Mouse (Mus musculus): ENCODE data around the gene Zdhhc17.

Gene Zdhhc17

DNA sequence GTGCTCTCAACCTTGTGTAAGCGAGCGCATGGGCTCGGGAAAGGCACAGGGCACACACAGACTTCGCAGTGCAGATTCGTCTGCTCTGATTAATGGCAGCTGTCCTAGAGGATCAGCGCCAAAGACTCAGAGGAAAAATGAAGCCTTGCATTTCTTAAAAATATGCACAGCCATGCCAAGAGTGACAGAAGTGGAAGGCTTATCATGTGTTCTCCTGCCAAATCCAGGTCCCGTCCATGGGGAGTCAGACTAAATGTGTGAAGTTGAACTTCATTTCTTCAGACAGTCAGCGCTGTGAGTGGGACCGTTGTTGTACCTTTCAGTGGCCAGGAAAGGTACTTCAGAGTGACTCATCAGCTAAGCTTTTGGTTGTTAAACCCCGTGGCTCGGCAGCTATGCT is 82.4 kb downstream of the Zdhhc17 start:
- in situ Hi-C loops (cut with MboI; ENCODE audit: low sequenced_read_pairs), result no loop called here

DNA sequence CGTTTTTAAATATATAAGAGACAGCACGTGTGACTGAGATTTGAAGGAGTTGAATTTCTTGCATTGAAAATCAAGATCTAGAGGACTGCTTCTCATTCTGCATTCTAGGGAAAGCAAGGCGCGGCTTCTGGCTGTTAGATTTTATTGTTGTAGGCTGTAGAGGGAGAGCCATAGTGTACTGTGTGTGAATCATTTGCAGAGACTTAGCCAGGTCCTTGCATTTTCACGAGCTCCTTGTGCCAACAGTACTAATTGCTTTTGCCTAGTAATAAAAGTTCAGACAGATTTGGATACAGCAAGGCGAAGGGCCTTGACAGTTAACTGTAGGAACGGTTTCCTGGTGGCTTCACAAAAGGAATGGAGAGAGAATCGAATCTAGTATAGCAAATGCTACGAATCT is 87.3 kb downstream of the Zdhhc17 start:
- in situ Hi-C loops (cut with MboI; ENCODE audit: low sequenced_read_pairs), result no loop called here

DNA sequence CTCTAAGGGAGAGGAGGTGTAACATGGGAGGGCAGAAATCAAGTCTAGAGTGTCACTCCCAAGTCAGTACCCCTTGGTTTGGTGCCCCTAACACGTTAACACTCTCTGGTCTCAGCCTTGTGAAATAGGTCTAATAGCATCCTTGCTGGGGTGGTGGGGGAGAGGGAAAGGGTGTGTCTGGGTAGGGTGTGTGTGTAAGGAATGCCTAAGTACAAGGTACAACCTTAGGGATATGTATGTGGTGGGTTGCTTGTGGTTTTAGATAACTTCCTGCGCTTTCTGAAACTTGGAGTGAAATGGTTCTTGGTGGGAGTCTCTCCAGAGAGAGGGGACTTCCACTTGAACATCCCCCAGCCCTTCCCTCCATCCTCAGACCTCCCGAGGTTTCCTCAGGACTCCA is 88.0 kb downstream of the Zdhhc17 start:
- in situ Hi-C loops (cut with MboI; ENCODE audit: low sequenced_read_pairs), result no loop called here

DNA sequence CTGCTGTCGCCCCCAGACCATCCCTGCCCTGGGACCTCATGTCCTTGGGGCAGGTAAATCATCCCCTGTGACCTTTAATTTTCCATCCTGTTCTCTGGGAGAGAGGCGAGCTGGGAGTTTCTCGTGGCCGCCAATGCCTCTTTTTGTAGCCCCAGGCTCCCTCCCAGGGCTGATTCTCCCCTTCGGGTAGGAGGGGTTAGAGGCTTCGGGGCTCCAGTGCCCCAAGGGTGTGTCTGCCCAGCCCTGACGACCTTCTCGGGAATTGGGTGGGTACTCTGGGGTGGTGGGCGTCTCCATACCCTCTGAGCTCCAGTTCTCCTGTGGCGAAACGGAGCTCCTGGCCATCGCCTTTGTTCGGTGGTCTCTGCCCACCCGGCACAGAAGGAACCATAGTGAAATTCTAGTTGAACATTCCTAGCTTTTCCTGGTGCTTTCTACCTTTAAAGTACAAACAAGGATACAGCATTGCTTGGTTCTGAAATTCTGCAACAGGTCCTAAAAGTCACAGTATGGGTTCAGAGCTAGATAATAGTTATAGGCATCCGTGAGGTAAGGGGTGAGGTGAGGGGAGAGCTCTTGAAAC is 89.5 kb downstream of the Zdhhc17 start:
- in situ Hi-C loops (cut with MboI; ENCODE audit: low sequenced_read_pairs), result no loop called here

DNA sequence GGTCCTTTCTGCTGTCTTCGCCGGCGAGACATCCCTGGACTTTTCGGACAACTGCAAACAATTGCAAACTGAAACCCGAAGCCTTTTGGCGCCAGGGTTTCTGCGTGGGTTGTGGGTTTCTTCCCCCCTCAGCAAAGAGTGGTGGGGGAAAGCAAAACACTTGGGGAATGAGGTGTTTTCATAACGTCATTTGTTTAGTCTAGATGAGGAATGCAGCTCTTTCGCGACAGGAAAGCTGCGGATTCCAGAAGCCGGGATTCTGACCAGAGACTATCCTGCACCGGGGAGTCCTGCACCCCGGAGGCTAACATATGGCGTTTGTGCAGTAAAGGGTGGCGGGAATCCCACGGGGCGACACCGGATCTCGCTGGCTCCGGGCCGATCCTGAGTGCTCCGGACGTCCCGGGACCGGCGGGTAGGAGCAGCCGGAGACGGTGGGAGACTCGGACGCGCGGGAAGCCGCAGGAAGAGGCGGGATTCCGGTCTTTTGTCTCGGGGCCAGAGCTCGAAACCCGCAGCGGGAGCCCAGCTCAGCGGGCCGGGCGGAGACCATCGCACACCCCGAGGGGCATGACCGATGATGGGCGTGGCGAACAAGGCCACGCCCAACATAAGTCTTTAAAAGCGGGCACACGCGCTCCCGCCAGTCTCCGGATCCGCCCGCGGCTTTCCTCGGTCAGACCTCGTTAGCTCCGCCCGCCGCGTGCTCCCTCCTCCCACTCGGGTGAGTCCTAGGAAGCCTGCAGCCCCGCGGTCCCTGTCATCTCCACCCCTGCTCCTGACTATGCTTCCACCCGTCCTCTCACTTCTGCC is 90.2 kb downstream of the Zdhhc17 start, which contains the start of gene Csrp2:
Gene Csrp2, plus strand, starts transcription at position 259 of the 813 bp plus-strand sequence.
- in situ Hi-C loops (cut with MboI; ENCODE audit: low sequenced_read_pairs), result no loop called here

DNA sequence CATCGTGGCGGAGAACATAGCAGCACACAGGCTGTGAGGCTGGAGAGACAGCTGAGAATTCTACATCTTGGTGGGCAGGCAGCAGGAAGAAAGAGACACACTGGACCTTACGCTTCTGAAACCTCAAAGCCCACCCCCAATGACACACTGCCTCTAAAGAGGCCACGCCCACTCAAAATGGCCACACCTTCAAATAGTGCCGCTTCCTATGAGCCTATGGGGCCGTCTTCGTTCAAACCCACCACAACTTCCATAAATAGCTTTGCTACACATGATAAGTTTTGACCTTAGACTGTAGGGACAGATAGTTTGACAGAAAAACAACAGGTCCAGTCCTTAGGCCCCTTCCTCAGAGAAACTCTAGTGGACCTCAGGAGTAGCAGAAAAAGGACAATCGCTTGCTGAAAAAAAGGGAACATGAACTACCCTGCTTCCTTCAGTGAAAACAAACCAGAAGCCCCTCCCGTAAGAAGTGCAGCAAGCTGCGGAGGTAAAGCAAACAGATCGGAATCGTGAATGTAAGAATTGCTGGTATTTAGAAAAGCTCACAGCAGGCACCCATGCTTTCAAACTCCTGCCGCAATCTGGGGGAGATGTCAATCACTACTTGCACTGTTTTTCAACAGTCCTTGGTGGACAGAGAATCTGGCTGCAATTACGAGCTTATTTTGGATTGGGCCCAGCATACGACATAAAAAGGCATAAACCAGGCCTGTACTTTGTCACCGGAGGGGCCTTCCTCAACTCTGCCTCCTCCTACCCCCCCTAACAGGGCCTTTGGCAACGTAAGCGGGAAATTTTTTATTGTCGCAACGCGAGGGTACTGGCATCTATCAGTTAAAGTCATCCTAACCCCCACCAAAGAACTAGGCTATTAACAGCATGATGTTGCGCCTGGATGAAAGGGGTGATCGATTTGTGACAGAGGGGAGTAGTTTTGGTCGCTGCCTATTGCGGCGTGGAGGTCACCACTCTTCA is 91.2 kb downstream of the Zdhhc17 start:
- in situ Hi-C loops (cut with MboI; ENCODE audit: low sequenced_read_pairs), result no loop called here

DNA sequence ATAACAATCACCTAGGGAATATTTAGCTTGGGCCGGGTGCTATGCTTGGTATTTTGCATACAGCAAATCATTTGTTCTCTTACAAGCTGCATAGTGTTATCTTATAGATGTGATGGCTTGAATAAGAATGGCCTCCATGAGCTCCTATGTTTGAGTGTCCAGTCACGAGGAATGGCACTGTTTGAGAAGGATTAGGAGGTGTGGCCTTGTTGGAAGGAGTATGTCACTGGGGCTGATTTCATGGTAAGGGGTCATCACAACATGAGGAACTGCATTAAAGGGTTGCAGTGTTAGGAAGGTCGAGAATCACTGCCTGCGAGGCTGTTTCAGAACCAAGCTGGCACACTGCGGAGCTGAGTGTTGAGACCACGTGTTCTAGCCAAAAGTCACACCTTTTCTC is 92.4 kb downstream of the Zdhhc17 start:
- in situ Hi-C loops (cut with MboI; ENCODE audit: low sequenced_read_pairs), result no loop called here

DNA sequence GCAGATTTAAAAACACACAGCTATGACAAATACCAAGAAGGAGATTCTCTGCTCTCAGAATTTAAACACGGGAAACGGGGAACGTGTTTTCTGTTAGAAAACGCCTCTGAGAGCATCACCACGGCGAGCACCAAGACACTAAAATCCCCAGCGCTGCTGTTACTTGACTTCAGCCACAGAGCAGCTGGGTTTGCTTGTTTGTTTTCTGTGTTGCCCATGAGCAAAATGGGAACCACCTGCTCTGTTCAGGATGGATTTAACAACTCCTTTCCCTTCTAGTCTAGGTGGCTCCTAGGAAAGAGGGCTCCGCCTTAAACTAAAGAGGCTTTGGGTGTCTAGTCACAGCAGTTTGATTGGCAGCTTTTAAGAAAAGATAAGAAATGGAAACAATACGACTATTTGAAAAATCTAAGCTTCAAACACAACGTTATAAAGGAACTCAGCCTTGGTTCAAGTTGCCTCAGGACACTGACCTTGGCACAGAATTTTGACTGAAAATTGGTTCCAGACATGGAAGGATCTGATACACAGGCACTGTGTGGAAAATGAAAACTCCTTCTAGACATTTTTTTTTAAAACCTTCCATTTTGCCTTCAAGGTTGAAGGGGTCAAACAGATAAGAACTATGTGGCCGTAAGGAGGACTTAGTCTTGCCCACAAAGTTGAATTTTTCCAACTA is 93.1 kb downstream of the Zdhhc17 start:
- in situ Hi-C loops (cut with MboI; ENCODE audit: low sequenced_read_pairs), result no loop called here

DNA sequence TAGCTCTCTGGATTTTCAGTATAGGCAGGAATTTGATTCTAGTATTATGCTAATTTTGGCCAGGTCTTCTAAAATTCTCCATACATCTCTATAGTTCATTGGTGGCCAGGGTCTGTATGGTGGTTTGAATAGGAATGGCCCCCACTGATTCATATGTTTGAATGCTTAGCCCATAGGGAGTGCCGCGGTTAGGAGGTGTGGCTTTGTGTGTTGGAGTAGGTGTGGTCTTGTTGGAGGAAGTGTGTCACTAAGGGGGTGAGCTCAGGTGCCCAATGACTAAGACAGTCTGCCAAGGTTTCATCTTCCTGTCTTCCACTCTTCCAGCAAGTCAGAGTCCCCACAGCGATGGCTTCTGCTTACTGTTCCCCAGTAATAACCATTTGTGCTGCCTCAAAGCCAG is 106.1 kb downstream of the Zdhhc17 start:
- in situ Hi-C loops (cut with MboI; ENCODE audit: low sequenced_read_pairs), result no loop called here

DNA sequence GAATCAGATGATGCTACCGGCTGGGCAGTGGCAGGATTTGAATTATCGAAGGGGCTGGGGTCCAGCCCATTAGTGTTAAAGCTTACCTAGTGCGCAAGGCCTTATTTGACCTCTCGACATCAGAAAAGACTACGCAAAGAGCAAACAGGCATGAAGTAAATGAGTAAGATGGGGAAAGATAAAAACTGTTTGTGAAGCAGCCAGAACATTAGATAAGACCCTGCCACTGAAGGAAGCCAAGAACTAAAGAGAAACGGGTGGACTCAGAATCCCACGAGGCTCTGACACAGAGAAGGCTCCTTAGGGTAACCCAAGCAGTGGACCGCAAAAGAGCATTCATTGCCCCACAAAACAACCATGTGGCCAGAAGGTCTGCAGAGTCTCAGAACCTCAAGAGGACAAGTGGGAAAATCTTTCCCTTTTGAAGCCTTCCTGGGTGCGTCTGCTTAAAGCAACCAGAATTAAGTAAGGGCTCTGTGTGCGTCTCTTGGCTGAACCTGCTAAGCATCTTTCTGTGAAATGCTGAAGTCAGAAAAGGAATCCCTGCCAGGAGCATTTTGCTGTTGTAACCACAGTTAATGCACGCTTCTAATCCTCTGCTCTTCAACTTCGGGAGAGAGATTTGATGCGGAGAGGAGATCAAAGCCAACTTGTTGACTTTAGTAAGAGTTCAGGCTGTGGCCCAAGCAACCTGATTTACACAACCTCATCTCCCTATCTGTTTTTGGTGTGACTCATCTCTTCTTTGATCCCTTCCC is 110.0 kb downstream of the Zdhhc17 start:
- in situ Hi-C loops (cut with MboI; ENCODE audit: low sequenced_read_pairs), result no loop called here
